Mouse (Mus musculus): ENCODE measurements around the gene Cadm1.

GRCm38 (mm10) chr9:47730247-47730646 lies 200.3 kb downstream of the Cadm1 start:
- TF ChIP-seq CTCF (IDR thresholded peaks at IDR 0.05; ENCODE audit: control insufficient read depth, insufficient read depth, low read length) (no peak), POLR2A (IDR thresholded peaks at IDR 0.05; ENCODE audit: borderline replicate concordance, control insufficient read depth, low read depth, low read length) (no peak)
